In genomic region chr12:107975897-107976570, GRCm38 (mm10) we compare ENCODE assay signal across 9 mouse cellular contexts. TPM values are rescaled to one million over a fixed set of nuclear protein-coding genes. Genes with fewer than 3 reads are reported as not detected.
A peak's percentile ranks its signal among the peaks of the same experiment; 100 is the strongest.
DNase-seq lines count a peak whose midpoint lies in the region; ATAC-seq and TF ChIP-seq lines count a peak whose summit lies in the region.
"Had no signal": no experiment of that assay in that cellular context is flagged by ENCODE, and none has a peak within 500 bp of the region (broad histone marks: within the 10 kb centered on the region; RNA-seq: fewer than 3 reads in every experiment).

No protein-coding gene starts in this region.

- H3K9ac ChIP-seq in intestine, postnatal 0 days (ENCODE audit: low read depth, low read length) = no peak overlapping the region
- no peak overlapping the region for H3K9ac ChIP-seq in stomach, embryonic 16.5 days (ENCODE audit: low read length)

- DNase-seq in frontal cortex, postnatal 36 days (ENCODE audit: low spot score in 2 of 2) = peak; percentile 61 to 67
- no peak for DNase-seq in frontal cortex, postnatal 10 days (ENCODE audit: low spot score in 2 of 2)
- DNase-seq in right cerebral cortex, adult 18-20 months = peak; percentile 75
- DNase-seq in right cerebral cortex, postnatal 4 days = no peak
- no peak for DNase-seq in gastrocnemius, postnatal 10 days
- DNase-seq in adrenal gland, adult 2 months = no peak
- DNase-seq: heart, adult 11 months had no signal

- no peaks in the 10 kb centered on the region for H3K36me3 ChIP-seq in intestine, postnatal 0 days (ENCODE audit: control insufficient read depth, insufficient read depth)
- H3K36me3 ChIP-seq in stomach, embryonic 16.5 days (ENCODE audit: control insufficient read depth, insufficient read depth, low read length) = no peaks in the 10 kb centered on the region

- no peaks in the 10 kb centered on the region for H3K27me3 ChIP-seq in intestine, postnatal 0 days (replicated peaks; ENCODE audit: control insufficient read depth, insufficient read depth, low read length)
- H3K27me3 ChIP-seq in stomach, embryonic 16.5 days (ENCODE audit: control insufficient read depth, insufficient read depth, low read length) = no peaks in the 10 kb centered on the region

- TF ChIP-seq CTCF in intestine, postnatal 0 days (IDR thresholded peaks at IDR 0.05; ENCODE audit: low read depth) = no peak

- 49% methylated on average over 14 of the region's 14 CpGs for WGBS in intestine, postnatal 0 days
- 30% methylated on average over 14 of the region's 14 CpGs for WGBS in stomach, embryonic 16.5 days

- ATAC-seq in intestine, postnatal 0 days = no peak
- no peak for ATAC-seq in stomach, embryonic 16.5 days (ENCODE audit: insufficient read depth, low FRiP score)

- 0 out of 2 replicates have a peak, but pooled peaks cover 7% of the 10 kb centered on the region for H3K4me1 ChIP-seq in intestine, postnatal 0 days (replicated peaks; ENCODE audit: control insufficient read depth, insufficient read depth, low read length)
- peaks cover 44% of the 10 kb centered on the region for H3K4me1 ChIP-seq in stomach, embryonic 16.5 days (ENCODE audit: control insufficient read depth, insufficient read depth, low read length)

- H3K4me2 ChIP-seq in intestine, postnatal 0 days (replicated peaks; ENCODE audit: low read depth) = peak overlapping the region; percentile 45
- peak overlapping the region; percentile 34 for H3K4me2 ChIP-seq in stomach, embryonic 16.5 days (ENCODE audit: low read depth, low read length)

- H3K27ac ChIP-seq in intestine, postnatal 0 days (ENCODE audit: low read depth, low read length) = no peak overlapping the region
- no peak overlapping the region for H3K27ac ChIP-seq in stomach, embryonic 16.5 days (ENCODE audit: low read length)

- no peak overlapping the region for H3K4me3 ChIP-seq in intestine, postnatal 0 days (ENCODE audit: low read depth, low read length)
- no peak overlapping the region for H3K4me3 ChIP-seq in stomach, embryonic 16.5 days (replicated peaks; ENCODE audit: low read length)

- no peaks in the 10 kb centered on the region for H3K9me3 ChIP-seq in intestine, postnatal 0 days (ENCODE audit: control insufficient read depth)
- no peaks in the 10 kb centered on the region for H3K9me3 ChIP-seq in stomach, embryonic 16.5 days (replicated peaks; ENCODE audit: control insufficient read depth, low read length)

RNA-seq across cellular contexts. Expression of gene Bcl11b, which starts 27.4 kb away (rescaled TPM):
- 5.2 TPM in 2 replicates for polyA plus RNA-seq in intestine, postnatal 0 days (2015; fragmentation: Nextera tagmentation; extraction: Ambion mirVana)
- 2.3 and 2.6 TPM in 2 replicates for polyA plus RNA-seq in stomach, embryonic 16.5 days (2015; fragmentation: Nextera tagmentation; extraction: Ambion mirVana)
- total RNA-seq in gastrocnemius, postnatal 10 days (2021) = under 1 TPM; 0.21 to 0.27 TPM
- under 1 TPM; 0.20 to 0.59 TPM for total RNA-seq in adrenal gland, adult 2 months (2021)
- 0.66 and 1.3 TPM in 2 replicates for polyA plus RNA-seq in adrenal gland, adult 2 months (2012; rRNA removed)

Comparison
In these comparisons a context has a peak if more than half of its experiments do, and no peak if none do; other contexts are left out.
1. DNase-seq: peak in frontal cortex, postnatal 36 days (2 of 2) and right cerebral cortex, adult 18-20 months (single experiment); none in frontal cortex, postnatal 10 days (0 of 2), right cerebral cortex, postnatal 4 days (single experiment), gastrocnemius, postnatal 10 days (single experiment) and adrenal gland, adult 2 months (single experiment).